Mouse (Mus musculus) thymus, adult 2 months (tissue): ENCODE data around the gene Sulf2.

Experiments used
- CTCF ChIP-seq: fragments of 200-500 bp; IDR thresholded peaks from 2 replicates; pipeline ENCODE4 v1.5.1; 2012; ENCODE audit warnings: mild to moderate bottlenecking, control low read depth, low read length, moderate library complexity, borderline replicate concordance; ENCODE audit not compliant: control insufficient read depth, poor library complexity, insufficient read depth; ENCODE audit errors: extremely low read depth
- POLR2A ChIP-seq: fragments of 200-500 bp; IDR thresholded peaks from 2 replicates; pipeline ENCODE4 v1.6.1; 2012; ENCODE audit warnings: mild to moderate bottlenecking, low read length, control low read depth, moderate library complexity; ENCODE audit not compliant: control insufficient read depth, poor library complexity, insufficient read depth; ENCODE audit errors: extremely low read depth

GRCm38 (mm10) chr2:166170173-166170572 lies 14.7 kb upstream of the Sulf2 start:
- TF ChIP-seq POLR2A: no peak
- TF ChIP-seq CTCF: no peak
